Mouse (Mus musculus): ENCODE data around the gene Plekhm1. TPM values are rescaled to one million over a fixed set of nuclear protein-coding genes. Genes with fewer than 3 reads are reported as not detected.

Gene Plekhm1
- polyA plus RNA-seq, 1 experiment from 2014 or later, result 4.7 TPM

DNA sequence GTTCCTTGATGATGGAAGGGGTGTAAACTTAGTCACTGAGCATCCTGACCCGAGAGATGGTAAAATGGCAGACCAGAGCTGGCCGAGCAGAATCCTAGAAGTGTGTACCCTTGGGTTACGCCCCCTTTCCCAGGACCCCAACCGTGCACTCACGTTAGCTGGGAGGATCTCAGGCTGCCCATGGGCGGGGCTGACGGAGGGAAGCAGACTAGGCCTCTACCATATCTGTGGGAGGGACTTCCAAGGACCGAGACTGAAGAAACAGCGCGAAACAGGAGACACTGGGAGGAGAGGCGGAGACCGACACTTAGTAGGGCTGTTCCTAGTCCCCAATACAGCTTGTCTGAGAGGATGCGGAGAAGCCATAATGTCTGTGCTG lies 50.4 kb downstream of the Plekhm1 start:
- Histone ChIP-seq H3K27ac (ENCODE audit: low read depth, low read length) (no peak overlapping the region), H3K9me3 (ENCODE audit: control insufficient read depth) (no peaks in the 10 kb centered on the region), H3K4me2 (replicated peaks; ENCODE audit: low read depth) (peak overlapping the region; percentile 91), H3K4me3 (ENCODE audit: low read depth, low read length) (peak overlapping the region; percentile 49), H3K9ac (ENCODE audit: low read depth, low read length) (peak overlapping the region; percentile 54; the same call in 1 of the 2 replicates), H3K27me3 (replicated peaks; ENCODE audit: control insufficient read depth, insufficient read depth, low read length) (peaks cover 3% of the 10 kb centered on the region; the same call in 1 of the 2 replicates), H3K36me3 (ENCODE audit: control insufficient read depth, insufficient read depth) (peaks cover 5% of the 10 kb centered on the region; the same call in 1 of the 2 replicates), H3K4me1 (replicated peaks; ENCODE audit: control insufficient read depth, insufficient read depth, low read length) (peaks cover 22% of the 10 kb centered on the region; the same call in 1 of the 2 replicates)
- no peak for TF ChIP-seq CTCF (IDR thresholded peaks at IDR 0.05; ENCODE audit: low read depth)
- 6% methylated on average over 13 of the region's 13 CpGs for WGBS
- peak; percentile 9; the same call in 1 of the 2 replicates for ATAC-seq

DNA sequence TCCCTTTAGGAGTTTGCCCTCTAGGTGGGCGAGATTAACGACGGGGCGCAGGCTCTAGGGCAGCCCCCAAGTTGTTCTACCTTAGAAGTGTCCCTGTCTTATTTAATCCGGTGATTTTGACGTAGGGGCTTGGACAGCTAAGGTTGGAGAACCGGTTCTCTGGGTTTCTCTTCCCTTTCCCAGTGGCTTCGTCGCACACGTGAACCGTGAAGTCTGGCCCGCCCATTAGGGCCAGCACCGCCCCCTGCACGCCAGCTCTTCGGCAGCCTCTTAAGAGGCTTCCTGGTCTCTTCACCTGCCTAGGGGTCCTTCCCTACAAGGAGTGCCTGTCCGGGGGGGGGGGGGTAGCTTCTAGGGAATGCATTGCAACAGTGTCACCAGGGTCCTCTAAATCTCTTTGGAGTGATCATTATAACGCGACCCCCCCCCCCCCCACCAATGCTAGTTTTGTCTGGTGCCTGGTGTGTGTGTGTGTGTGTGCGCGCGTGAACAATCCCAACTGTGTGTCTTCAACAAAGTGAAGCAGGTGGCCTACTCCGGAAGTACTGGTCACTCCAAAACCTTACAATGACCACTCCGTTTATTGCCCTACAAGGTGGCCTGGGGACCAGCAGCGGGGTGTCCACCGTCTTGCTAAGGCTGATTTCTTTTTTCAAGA lies 51.0 kb downstream of the Plekhm1 start:
- H3K36me3 ChIP-seq (ENCODE audit: control insufficient read depth, insufficient read depth), result no peaks in the 10 kb centered on the region
- H3K27ac ChIP-seq (ENCODE audit: low read depth, low read length), result peak overlapping the region; percentile 41; the same call in 1 of the 2 replicates
- peak overlapping the region; percentile 91 for H3K4me2 ChIP-seq (replicated peaks; ENCODE audit: low read depth)
- peak; percentile 21; the same call in 1 of the 2 replicates for TF ChIP-seq CTCF (IDR thresholded peaks at IDR 0.05; ENCODE audit: low read depth)
- peak overlapping the region; percentile 49 for H3K4me3 ChIP-seq (ENCODE audit: low read depth, low read length)
- H3K27me3 ChIP-seq (replicated peaks; ENCODE audit: control insufficient read depth, insufficient read depth, low read length), result peaks cover 3% of the 10 kb centered on the region; the same call in 1 of the 2 replicates
- ATAC-seq, result peak; percentile 52
- WGBS, result 4% methylated on average over 25 of the region's 25 CpGs
- 0 out of 2 replicates have a peak overlapping the region, but pooled peaks have one; percentile 57 for H3K9ac ChIP-seq (ENCODE audit: low read depth, low read length)
- peaks cover 22% of the 10 kb centered on the region; the same call in 1 of the 2 replicates for H3K4me1 ChIP-seq (replicated peaks; ENCODE audit: control insufficient read depth, insufficient read depth, low read length)
- H3K9me3 ChIP-seq (ENCODE audit: control insufficient read depth), result no peaks in the 10 kb centered on the region

DNA sequence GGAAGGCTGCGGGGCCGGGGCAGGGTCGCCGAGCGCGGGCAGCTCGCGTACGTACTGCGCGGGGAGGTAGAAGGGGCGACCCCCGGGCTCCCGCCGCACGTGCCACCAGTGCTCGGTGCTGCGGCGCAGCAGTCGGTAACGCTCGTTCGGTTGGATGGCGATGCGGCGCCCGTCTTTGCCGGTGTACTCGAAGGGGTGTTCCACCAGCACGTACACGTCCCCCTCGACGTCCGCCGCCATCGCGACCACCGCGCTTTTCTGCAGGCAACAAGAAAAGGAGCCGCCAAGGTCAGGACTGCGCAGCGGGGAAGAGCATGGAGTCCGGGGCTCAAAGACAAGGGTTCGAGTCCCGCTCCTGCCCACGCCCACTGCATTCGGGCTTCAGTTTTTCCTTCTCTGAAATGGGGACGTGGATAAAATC lies 51.8 kb downstream of the Plekhm1 start:
- Histone ChIP-seq H3K27me3 (replicated peaks; ENCODE audit: control insufficient read depth, insufficient read depth, low read length) (peaks cover 3% of the 10 kb centered on the region; the same call in 1 of the 2 replicates), H3K27ac (ENCODE audit: low read depth, low read length) (peak overlapping the region; percentile 41; the same call in 1 of the 2 replicates), H3K4me1 (replicated peaks; ENCODE audit: control insufficient read depth, insufficient read depth, low read length) (peaks cover 22% of the 10 kb centered on the region; the same call in 1 of the 2 replicates), H3K36me3 (ENCODE audit: control insufficient read depth, insufficient read depth) (no peaks in the 10 kb centered on the region), H3K9ac (ENCODE audit: low read depth, low read length) (peak overlapping the region; percentile 57), H3K4me2 (replicated peaks; ENCODE audit: low read depth) (peak overlapping the region; percentile 91), H3K9me3 (ENCODE audit: control insufficient read depth) (no peaks in the 10 kb centered on the region), H3K4me3 (ENCODE audit: low read depth, low read length) (peak overlapping the region; percentile 49)
- no peak for ATAC-seq
- TF ChIP-seq CTCF (IDR thresholded peaks at IDR 0.05; ENCODE audit: low read depth), result no peak
- 3% methylated on average over 47 of the region's 48 CpGs for WGBS

DNA sequence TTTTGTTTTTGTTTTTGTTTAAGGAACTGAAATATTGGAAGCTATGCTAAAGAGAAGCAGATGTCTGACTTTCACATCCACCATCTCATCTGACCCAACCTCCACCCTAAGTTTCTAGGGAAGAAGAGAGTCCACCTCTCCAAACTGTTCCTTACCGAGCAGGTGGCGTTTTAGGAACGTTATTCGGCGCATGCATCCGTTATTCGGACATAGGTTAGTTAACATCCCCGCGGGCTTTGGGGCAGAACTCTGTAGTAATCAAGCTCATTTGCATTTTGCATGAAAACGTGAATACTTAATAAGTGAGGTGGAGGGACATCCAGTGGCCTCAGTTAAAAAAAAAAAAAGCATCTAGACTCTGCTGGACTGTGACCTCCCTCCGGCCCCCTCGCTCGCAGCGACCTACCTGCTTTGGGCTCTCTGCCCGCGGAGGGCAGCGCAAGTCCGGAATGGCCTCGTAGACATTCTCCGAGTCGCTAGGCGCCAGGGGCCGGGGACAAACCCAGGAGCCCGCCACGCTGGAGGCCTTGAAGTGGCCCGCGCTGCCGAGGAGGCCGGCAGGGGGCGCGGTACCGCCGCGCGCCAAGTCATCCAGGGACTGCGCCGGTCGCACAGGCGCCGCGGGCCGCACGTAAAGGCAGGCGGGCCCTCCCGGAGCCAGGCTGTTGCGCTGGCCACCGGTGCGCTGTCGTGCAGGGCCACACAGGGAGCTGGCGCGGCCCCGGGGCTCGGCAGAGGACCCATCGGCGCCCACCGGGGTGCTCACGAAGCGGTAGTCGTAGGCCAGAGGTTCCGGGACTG lies 52.4 kb downstream of the Plekhm1 start:
- Histone ChIP-seq H3K9me3 (ENCODE audit: control insufficient read depth) (no peaks in the 10 kb centered on the region), H3K9ac (ENCODE audit: low read depth, low read length) (peak overlapping the region; percentile 57), H3K4me2 (replicated peaks; ENCODE audit: low read depth) (peak overlapping the region; percentile 91), H3K27me3 (replicated peaks; ENCODE audit: control insufficient read depth, insufficient read depth, low read length) (peaks cover 3% of the 10 kb centered on the region; the same call in 1 of the 2 replicates), H3K27ac (ENCODE audit: low read depth, low read length) (peak overlapping the region; percentile 41; the same call in 1 of the 2 replicates), H3K4me3 (ENCODE audit: low read depth, low read length) (peak overlapping the region; percentile 49), H3K36me3 (ENCODE audit: control insufficient read depth, insufficient read depth) (no peaks in the 10 kb centered on the region), H3K4me1 (replicated peaks; ENCODE audit: control insufficient read depth, insufficient read depth, low read length) (peaks cover 22% of the 10 kb centered on the region; the same call in 1 of the 2 replicates)
- WGBS, result 4% methylated on average over 60 of the region's 60 CpGs
- TF ChIP-seq CTCF (IDR thresholded peaks at IDR 0.05; ENCODE audit: low read depth), result peak; percentile 95
- ATAC-seq, result peak; percentile 23

DNA sequence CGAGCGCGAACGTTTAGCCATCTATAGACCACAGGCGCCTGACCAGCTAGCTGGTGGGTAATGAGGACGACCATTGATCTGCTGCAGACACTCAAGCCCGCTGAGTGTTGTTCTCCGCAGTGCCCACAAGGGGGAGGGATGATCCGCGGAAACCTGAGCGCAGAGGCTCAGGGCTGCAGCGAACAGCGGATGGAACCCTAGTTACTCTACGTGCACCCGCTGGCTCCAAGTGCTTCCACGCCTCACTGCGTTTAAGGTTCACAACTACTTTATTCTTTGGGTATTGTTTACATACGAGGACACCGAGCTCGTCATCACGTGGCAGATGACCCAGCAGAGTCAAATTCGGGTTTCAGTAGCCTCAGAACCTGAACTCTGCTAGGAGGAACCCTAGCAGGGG lies 53.4 kb downstream of the Plekhm1 start:
- Histone ChIP-seq H3K27ac (ENCODE audit: low read depth, low read length) (no peak overlapping the region), H3K9me3 (ENCODE audit: control insufficient read depth) (no peaks in the 10 kb centered on the region), H3K4me1 (replicated peaks; ENCODE audit: control insufficient read depth, insufficient read depth, low read length) (peaks cover 22% of the 10 kb centered on the region; the same call in 1 of the 2 replicates), H3K27me3 (replicated peaks; ENCODE audit: control insufficient read depth, insufficient read depth, low read length) (peaks cover 3% of the 10 kb centered on the region; the same call in 1 of the 2 replicates), H3K4me3 (ENCODE audit: low read depth, low read length) (peak overlapping the region; percentile 16; the same call in 1 of the 2 replicates), H3K4me2 (replicated peaks; ENCODE audit: low read depth) (peak overlapping the region; percentile 91), H3K36me3 (ENCODE audit: control insufficient read depth, insufficient read depth) (no peaks in the 10 kb centered on the region), H3K9ac (ENCODE audit: low read depth, low read length) (no peak overlapping the region)
- peak; percentile 92 for TF ChIP-seq CTCF (IDR thresholded peaks at IDR 0.05; ENCODE audit: low read depth)
- no peak for ATAC-seq
- 1% methylated on average over 22 of the region's 22 CpGs for WGBS

DNA sequence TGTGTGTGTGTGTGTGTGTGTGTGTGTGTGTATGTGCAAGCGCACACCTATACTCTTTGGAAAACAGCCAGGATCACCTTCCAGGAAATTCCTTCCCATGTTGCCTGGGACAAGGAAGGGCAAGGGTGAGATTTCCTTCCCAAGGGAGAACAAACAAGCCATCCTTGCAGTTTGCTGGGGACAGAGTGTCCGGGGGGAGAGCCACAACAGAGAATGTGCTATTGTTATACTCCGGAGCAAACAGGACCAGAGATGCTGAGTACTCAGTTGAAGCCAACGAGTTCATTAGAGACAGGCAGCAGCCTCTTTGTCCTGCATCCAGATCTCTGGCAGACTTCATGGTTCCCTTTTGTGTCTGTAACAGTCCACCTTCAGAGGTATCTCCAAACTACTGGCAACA lies 54.2 kb downstream of the Plekhm1 start:
- no peak overlapping the region for H3K9ac ChIP-seq (ENCODE audit: low read depth, low read length)
- no peaks in the 10 kb centered on the region for H3K36me3 ChIP-seq (ENCODE audit: control insufficient read depth, insufficient read depth)
- H3K4me2 ChIP-seq (replicated peaks; ENCODE audit: low read depth), result peak overlapping the region; percentile 91
- TF ChIP-seq CTCF (IDR thresholded peaks at IDR 0.05; ENCODE audit: low read depth), result no peak
- peak overlapping the region; percentile 8; the same call in 1 of the 2 replicates for H3K27ac ChIP-seq (ENCODE audit: low read depth, low read length)
- H3K27me3 ChIP-seq (replicated peaks; ENCODE audit: control insufficient read depth, insufficient read depth, low read length), result peaks cover 3% of the 10 kb centered on the region; the same call in 1 of the 2 replicates
- peaks cover 22% of the 10 kb centered on the region; the same call in 1 of the 2 replicates for H3K4me1 ChIP-seq (replicated peaks; ENCODE audit: control insufficient read depth, insufficient read depth, low read length)
- WGBS, result 36% methylated on average over 4 of the region's 4 CpGs
- peak; percentile 5; the same call in 1 of the 2 replicates for ATAC-seq
- no peak overlapping the region for H3K4me3 ChIP-seq (ENCODE audit: low read depth, low read length)
- no peaks in the 10 kb centered on the region for H3K9me3 ChIP-seq (ENCODE audit: control insufficient read depth)

All from intestine, postnatal 0 days (tissue).